Mouse (Mus musculus): ENCODE measurements around the gene Ceacam19. TPM values are rescaled to one million over a fixed set of nuclear protein-coding genes. Genes with fewer than 3 reads are reported as not detected.

Ceacam19 gene
- total and polyA plus RNA-seq, 2 experiments: not detected

GRCm38 (mm10) chr7:19830682-19831156 is 57.0 kb downstream of the Ceacam19 start:
- Histone ChIP-seq H3K4me1 (ENCODE audit: control insufficient read depth, insufficient read depth, low read length) (peaks cover 21% of the 10 kb centered on the region), H3K27me3 (ENCODE audit: control insufficient read depth, insufficient read depth, low read length) (no peaks in the 10 kb centered on the region), H3K27ac (replicated peaks; ENCODE audit: insufficient read depth, low read depth, low read length) (peak overlapping the region; percentile 79), H3K79me2 (ENCODE audit: control insufficient read depth, insufficient read depth, low read length) (no peaks in the 10 kb centered on the region), H3K36me3 (ENCODE audit: control insufficient read depth, insufficient read depth, low read length) (no peaks in the 10 kb centered on the region), H3K9ac (ENCODE audit: low read depth, low read length) (peak overlapping the region; percentile 39; the same call in 1 of the 2 replicates), H3K4me3 (ENCODE audit: insufficient read depth, low read depth, low read length) (no peak overlapping the region)
- DNase-seq (ENCODE audit: extremely low read depth, low read depth, low spot score): peak; percentile 99
- 1% methylated on average over 13 of the region's 13 CpGs for WGBS
- 0 out of 2 replicates have a peak, but pooled peaks have one; percentile 8 for TF ChIP-seq POLR2A (IDR thresholded peaks at IDR 0.05; ENCODE audit: extremely low read depth, insufficient read depth, low read length)
- no peak for TF ChIP-seq CTCF (IDR thresholded peaks at IDR 0.05; ENCODE audit: low read depth, low read length)

GRCm38 (mm10) chr7:19829694-19830093 is 58.1 kb downstream of the Ceacam19 start:
- DNase-seq (ENCODE audit: extremely low read depth, low read depth, low spot score): no peak
- no peak overlapping the region for H3K27ac ChIP-seq (replicated peaks; ENCODE audit: insufficient read depth, low read depth, low read length)
- H3K4me1 ChIP-seq (ENCODE audit: control insufficient read depth, insufficient read depth, low read length): peaks cover 27% of the 10 kb centered on the region
- WGBS: 97% methylated on average over 3 of the region's 3 CpGs
- H3K27me3 ChIP-seq (ENCODE audit: control insufficient read depth, insufficient read depth, low read length): no peaks in the 10 kb centered on the region
- no peak for TF ChIP-seq POLR2A (IDR thresholded peaks at IDR 0.05; ENCODE audit: extremely low read depth, insufficient read depth, low read length)
- no peaks in the 10 kb centered on the region for H3K79me2 ChIP-seq (ENCODE audit: control insufficient read depth, insufficient read depth, low read length)
- no peaks in the 10 kb centered on the region for H3K36me3 ChIP-seq (ENCODE audit: control insufficient read depth, insufficient read depth, low read length)
- H3K4me3 ChIP-seq (ENCODE audit: insufficient read depth, low read depth, low read length): no peak overlapping the region
- H3K9ac ChIP-seq (ENCODE audit: low read depth, low read length): no peak overlapping the region

- DNase-seq (ENCODE audit: extremely low read depth, low read depth, low spot score): no peak
- H3K36me3 ChIP-seq (ENCODE audit: control insufficient read depth, insufficient read depth, low read length): no peaks in the 10 kb centered on the region
- H3K9ac ChIP-seq (ENCODE audit: low read depth, low read length): no peak overlapping the region
- H3K4me3 ChIP-seq (ENCODE audit: insufficient read depth, low read depth, low read length): no peak overlapping the region
- H3K27me3 ChIP-seq (ENCODE audit: control insufficient read depth, insufficient read depth, low read length): no peaks in the 10 kb centered on the region
- no peak for TF ChIP-seq CTCF (IDR thresholded peaks at IDR 0.05; ENCODE audit: low read depth, low read length)
- TF ChIP-seq POLR2A (IDR thresholded peaks at IDR 0.05; ENCODE audit: extremely low read depth, insufficient read depth, low read length): no peak
- H3K79me2 ChIP-seq (ENCODE audit: control insufficient read depth, insufficient read depth, low read length): peaks cover 8% of the 10 kb centered on the region; the same call in 1 of the 2 replicates
- 61% methylated on average over 6 of the region's 6 CpGs for WGBS
- H3K27ac ChIP-seq (replicated peaks; ENCODE audit: insufficient read depth, low read depth, low read length): no peak overlapping the region
- peaks cover 32% of the 10 kb centered on the region for H3K4me1 ChIP-seq (ENCODE audit: control insufficient read depth, insufficient read depth, low read length)
Measured at GRCm38 (mm10) chr7:19826756-19827155, 61.0 kb downstream of the Ceacam19 start.

Other genes starting within 250 kb of the Ceacam19 start
- gene Clptm1, start 222.9 kb downstream of the Ceacam19 start, total RNA-seq (2014; rRNA removed): 49.8 and 77.8 TPM in 2 replicates
- 67.3 and 79.9 TPM in 2 replicates for gene Clptm1, start 222.9 kb downstream of the Ceacam19 start, polyA plus RNA-seq (2012; rRNA removed)
- 283 and 389 TPM in 2 replicates for gene Apoc2, start 210.0 kb downstream of the Ceacam19 start, total RNA-seq (2014; rRNA removed)
- gene Apoc2, start 210.0 kb downstream of the Ceacam19 start, polyA plus RNA-seq (2012; rRNA removed): 221 and 425 TPM in 2 replicates
- 38.2 and 45.8 TPM in 2 replicates for gene Gm44805, start 206.5 kb downstream of the Ceacam19 start, total RNA-seq (2014; rRNA removed)
- 86.3 and 159 TPM in 2 replicates for gene Gm44805, start 206.5 kb downstream of the Ceacam19 start, polyA plus RNA-seq (2012; rRNA removed)
- gene Apoc4, start 206.5 kb downstream of the Ceacam19 start, total RNA-seq (2014; rRNA removed): 2,758 and 2,845 TPM in 2 replicates
- gene Apoc4, start 206.5 kb downstream of the Ceacam19 start, polyA plus RNA-seq (2012; rRNA removed): 3,664 and 4,159 TPM in 2 replicates
- gene Apoc1, start 195.3 kb downstream of the Ceacam19 start, total RNA-seq (2014; rRNA removed): 7,017 and 7,765 TPM in 2 replicates
- gene Apoc1, start 195.3 kb downstream of the Ceacam19 start, polyA plus RNA-seq (2012; rRNA removed): 5,801 and 8,240 TPM in 2 replicates
- 23,407 and 25,019 TPM in 2 replicates for gene Apoe, start 188.8 kb downstream of the Ceacam19 start, total RNA-seq (2014; rRNA removed)
- 39,394 and 43,401 TPM in 2 replicates for gene Apoe, start 188.8 kb downstream of the Ceacam19 start, polyA plus RNA-seq (2012; rRNA removed)
- gene Tomm40, start 172.5 kb downstream of the Ceacam19 start, total RNA-seq (2014; rRNA removed): 22.3 and 26.9 TPM in 2 replicates
- 48.7 and 56.2 TPM in 2 replicates for gene Tomm40, start 172.5 kb downstream of the Ceacam19 start, polyA plus RNA-seq (2012; rRNA removed)
- 17.8 and 18.9 TPM in 2 replicates for gene Nectin2, start 137.5 kb downstream of the Ceacam19 start, total RNA-seq (2014; rRNA removed)
- gene Nectin2, start 137.5 kb downstream of the Ceacam19 start, polyA plus RNA-seq (2012; rRNA removed): 57.4 and 68.7 TPM in 2 replicates
- gene Bcam, start 116.9 kb downstream of the Ceacam19 start, total RNA-seq (2014; rRNA removed): 2.3 and 2.5 TPM in 2 replicates
- 4.8 and 5.4 TPM in 2 replicates for gene Bcam, start 116.9 kb downstream of the Ceacam19 start, polyA plus RNA-seq (2012; rRNA removed)
- gene Cblc, start 91.2 kb downstream of the Ceacam19 start, total RNA-seq (2014; rRNA removed): 17.4 and 17.8 TPM in 2 replicates
- 23.0 and 23.5 TPM in 2 replicates for gene Cblc, start 91.2 kb downstream of the Ceacam19 start, polyA plus RNA-seq (2012; rRNA removed)
- 3.0 and 7.4 TPM in 2 replicates for gene Bcl3, start 65.2 kb downstream of the Ceacam19 start, total RNA-seq (2014; rRNA removed)
- 72.8 and 76.8 TPM in 2 replicates for gene Bcl3, start 65.2 kb downstream of the Ceacam19 start, polyA plus RNA-seq (2012; rRNA removed)
- not detected in 2 replicates for gene Gm19345, start 36.0 kb downstream of the Ceacam19 start, total RNA-seq (2014; rRNA removed)
- gene Gm19345, start 36.0 kb downstream of the Ceacam19 start, polyA plus RNA-seq (2012; rRNA removed): 0.11 TPM in 1 of 2 replicates, not detected in the other
- gene Ceacam16, start 26.7 kb downstream of the Ceacam19 start, total RNA-seq (2014; rRNA removed): 0.09 and 0.34 TPM in 2 replicates
- 0.09 and 0.11 TPM in 2 replicates for gene Ceacam16, start 26.7 kb downstream of the Ceacam19 start, polyA plus RNA-seq (2012; rRNA removed)
- gene Pvr, start 33.2 kb upstream of the Ceacam19 start, total RNA-seq (2014; rRNA removed): 5.1 and 7.6 TPM in 2 replicates
- gene Pvr, start 33.2 kb upstream of the Ceacam19 start, polyA plus RNA-seq (2012; rRNA removed): 3.4 and 6.8 TPM in 2 replicates
- 0.09 and 0.13 TPM in 2 replicates for gene Igsf23, start 62.8 kb upstream of the Ceacam19 start, total RNA-seq (2014; rRNA removed)
- gene Igsf23, start 62.8 kb upstream of the Ceacam19 start, polyA plus RNA-seq (2012; rRNA removed): 0.78 and 1.6 TPM in 2 replicates
- gene Ceacam20, start 77.4 kb upstream of the Ceacam19 start, total RNA-seq (2014; rRNA removed): not detected in 2 replicates
- not detected in 2 replicates for gene Ceacam20, start 77.4 kb upstream of the Ceacam19 start, polyA plus RNA-seq (2012; rRNA removed)
- gene Nlrp9b, start 103.5 kb upstream of the Ceacam19 start, total RNA-seq (2014; rRNA removed): not detected in 2 replicates
- not detected in 2 replicates for gene Nlrp9b, start 103.5 kb upstream of the Ceacam19 start, polyA plus RNA-seq (2012; rRNA removed)
- not detected in 2 replicates for gene Vmn1r91, start 211.7 kb upstream of the Ceacam19 start, total RNA-seq (2014; rRNA removed)
- not detected in 2 replicates for gene Vmn1r91, start 211.7 kb upstream of the Ceacam19 start, polyA plus RNA-seq (2012; rRNA removed)
- gene Gm16442, start 234.6 kb upstream of the Ceacam19 start, total RNA-seq (2014; rRNA removed): not detected in 2 replicates
- not detected in 2 replicates for gene Gm16442, start 234.6 kb upstream of the Ceacam19 start, polyA plus RNA-seq (2012; rRNA removed)